Mouse (Mus musculus): Measurements from ENCODE around the gene Klk5. TPM values are rescaled to one million over a fixed set of nuclear protein-coding genes. Genes with fewer than 3 reads are reported as not detected.

The Klk5 gene
- polyA plus RNA-seq, 1 experiment from 2014 or later, result not detected

DNA sequence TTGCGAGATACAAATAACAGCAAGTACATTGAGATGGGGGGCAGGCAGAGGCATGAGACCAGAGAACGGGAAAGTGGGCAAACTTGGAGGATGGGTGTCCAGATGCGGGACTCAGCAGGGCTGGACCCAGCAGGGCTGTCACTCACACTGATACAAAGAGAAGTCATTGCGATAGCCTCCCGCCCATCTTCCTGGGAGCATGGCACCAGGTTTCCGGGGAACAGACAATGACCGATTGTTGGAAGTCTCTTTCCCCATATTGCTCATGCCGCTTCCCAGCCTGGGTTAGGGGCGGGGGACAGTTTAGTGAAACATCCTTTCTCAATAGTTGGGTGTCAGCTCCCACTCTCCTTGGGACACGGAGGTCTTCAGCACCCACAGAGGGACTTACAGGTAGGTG lies 17.6 kb upstream of the Klk5 start, which contains the start of gene Klk6:
Gene Klk6, plus strand, starts transcription at position 301 of the 400 bp plus-strand sequence.
- Histone ChIP-seq H3K9me3 (replicated peaks; ENCODE audit: control insufficient read depth, low read length, poor library complexity, severe bottlenecking) (no peaks in the 10 kb centered on the region), H3K4me1 (ENCODE audit: control insufficient read depth, insufficient read depth, low read length) (no peaks in the 10 kb centered on the region), H3K36me3 (ENCODE audit: control insufficient read depth, insufficient read depth, low read length) (no peaks in the 10 kb centered on the region), H3K4me3 (ENCODE audit: low read depth, low read length) (no peak within 1 kb of the TSS), H3K27ac (ENCODE audit: low read length) (no peak within 1 kb of the TSS), H3K9ac (ENCODE audit: low read depth, low read length) (no peak within 1 kb of the TSS), H3K4me2 (ENCODE audit: low read length) (no peak within 1 kb of the TSS), H3K27me3 (ENCODE audit: control insufficient read depth, insufficient read depth, low read depth, low read length) (no peaks in the 10 kb centered on the region)
- 76% methylated on average over 10 of the region's 10 CpGs for WGBS
- ATAC-seq, result no peak

GRCm38 (mm10) chr7:43826056-43826455 lies 15.7 kb upstream of the Klk5 start:
- Histone ChIP-seq H3K4me2 (ENCODE audit: low read length) (no peak overlapping the region), H3K27ac (ENCODE audit: low read length) (no peak overlapping the region), H3K4me1 (ENCODE audit: control insufficient read depth, insufficient read depth, low read length) (no peaks in the 10 kb centered on the region), H3K4me3 (ENCODE audit: low read depth, low read length) (no peak overlapping the region), H3K9me3 (replicated peaks; ENCODE audit: control insufficient read depth, low read length, poor library complexity, severe bottlenecking) (no peaks in the 10 kb centered on the region), H3K36me3 (ENCODE audit: control insufficient read depth, insufficient read depth, low read length) (no peaks in the 10 kb centered on the region), H3K9ac (ENCODE audit: low read depth, low read length) (no peak overlapping the region), H3K27me3 (ENCODE audit: control insufficient read depth, insufficient read depth, low read depth, low read length) (no peaks in the 10 kb centered on the region)
- WGBS, result 92% methylated on average over 5 of the region's 5 CpGs
- ATAC-seq, result no peak

DNA sequence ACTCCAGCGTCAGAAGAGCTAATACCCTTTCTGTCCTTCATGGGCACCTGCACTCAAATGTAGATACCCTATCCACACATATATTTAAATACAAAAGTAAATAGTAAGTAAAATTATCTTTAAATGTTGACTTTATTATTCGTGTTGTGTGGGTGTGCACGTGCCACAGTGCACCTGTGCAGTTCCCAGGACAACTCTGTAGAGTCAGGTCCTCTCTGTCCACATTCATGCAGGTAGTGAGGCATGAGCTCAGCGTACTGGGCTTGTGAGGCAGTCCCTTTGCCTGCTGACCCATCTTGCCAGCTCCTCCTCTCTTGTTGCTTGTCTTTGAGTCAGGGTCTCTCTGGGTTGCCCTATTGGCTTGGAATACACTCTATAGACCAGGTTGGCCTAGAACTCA lies 14.1 kb upstream of the Klk5 start:
- Histone ChIP-seq H3K9me3 (replicated peaks; ENCODE audit: control insufficient read depth, low read length, poor library complexity, severe bottlenecking) (no peaks in the 10 kb centered on the region), H3K4me2 (ENCODE audit: low read length) (no peak overlapping the region), H3K27me3 (ENCODE audit: control insufficient read depth, insufficient read depth, low read depth, low read length) (no peaks in the 10 kb centered on the region), H3K36me3 (ENCODE audit: control insufficient read depth, insufficient read depth, low read length) (no peaks in the 10 kb centered on the region), H3K4me1 (ENCODE audit: control insufficient read depth, insufficient read depth, low read length) (no peaks in the 10 kb centered on the region), H3K4me3 (ENCODE audit: low read depth, low read length) (no peak overlapping the region), H3K9ac (ENCODE audit: low read depth, low read length) (no peak overlapping the region), H3K27ac (ENCODE audit: low read length) (no peak overlapping the region)
- 81% methylated on average over 4 of the region's 4 CpGs for WGBS
- ATAC-seq, result no peak

GRCm38 (mm10) chr7:43829006-43829405 lies 12.8 kb upstream of the Klk5 start:
- Histone ChIP-seq H3K36me3 (ENCODE audit: control insufficient read depth, insufficient read depth, low read length) (no peaks in the 10 kb centered on the region), H3K4me2 (ENCODE audit: low read length) (no peak overlapping the region), H3K27me3 (ENCODE audit: control insufficient read depth, insufficient read depth, low read depth, low read length) (no peaks in the 10 kb centered on the region), H3K4me3 (ENCODE audit: low read depth, low read length) (no peak overlapping the region), H3K4me1 (ENCODE audit: control insufficient read depth, insufficient read depth, low read length) (no peaks in the 10 kb centered on the region), H3K27ac (ENCODE audit: low read length) (no peak overlapping the region), H3K9me3 (replicated peaks; ENCODE audit: control insufficient read depth, low read length, poor library complexity, severe bottlenecking) (no peaks in the 10 kb centered on the region), H3K9ac (ENCODE audit: low read depth, low read length) (no peak overlapping the region)
- WGBS, result 91% methylated on average over 8 of the region's 8 CpGs
- ATAC-seq, result no peak

DNA sequence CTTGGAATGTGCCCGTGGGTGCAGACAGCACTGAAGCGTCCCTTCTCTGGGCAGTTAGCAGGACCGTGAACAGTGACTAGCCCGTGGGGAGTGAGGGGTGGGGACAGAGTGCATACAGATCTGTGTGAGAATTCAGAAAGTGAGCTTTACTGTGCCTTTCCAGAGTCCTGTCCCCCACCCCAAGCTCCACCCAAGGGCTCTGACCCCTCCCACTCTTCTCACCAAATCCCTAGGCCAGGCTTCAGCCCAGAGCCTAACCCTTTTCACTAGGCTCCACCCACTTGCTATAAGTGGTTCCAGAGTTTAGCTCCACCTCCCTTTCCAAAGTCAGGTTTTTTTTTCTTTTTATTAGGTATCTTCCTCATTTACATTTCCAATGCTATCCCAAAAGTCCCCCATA lies 2.0 kb downstream of the Klk5 start:
- Histone ChIP-seq H3K36me3 (ENCODE audit: control insufficient read depth, insufficient read depth, low read length) (no peaks in the 10 kb centered on the region), H3K27me3 (ENCODE audit: control insufficient read depth, insufficient read depth, low read depth, low read length) (no peaks in the 10 kb centered on the region), H3K4me2 (ENCODE audit: low read length) (no peak overlapping the region), H3K4me3 (ENCODE audit: low read depth, low read length) (no peak overlapping the region), H3K9ac (ENCODE audit: low read depth, low read length) (no peak overlapping the region), H3K9me3 (replicated peaks; ENCODE audit: control insufficient read depth, low read length, poor library complexity, severe bottlenecking) (no peaks in the 10 kb centered on the region), H3K4me1 (ENCODE audit: control insufficient read depth, insufficient read depth, low read length) (no peaks in the 10 kb centered on the region), H3K27ac (ENCODE audit: low read length) (no peak overlapping the region)
- no peak for ATAC-seq
- 99% methylated on average over 4 of the region's 4 CpGs for WGBS

DNA sequence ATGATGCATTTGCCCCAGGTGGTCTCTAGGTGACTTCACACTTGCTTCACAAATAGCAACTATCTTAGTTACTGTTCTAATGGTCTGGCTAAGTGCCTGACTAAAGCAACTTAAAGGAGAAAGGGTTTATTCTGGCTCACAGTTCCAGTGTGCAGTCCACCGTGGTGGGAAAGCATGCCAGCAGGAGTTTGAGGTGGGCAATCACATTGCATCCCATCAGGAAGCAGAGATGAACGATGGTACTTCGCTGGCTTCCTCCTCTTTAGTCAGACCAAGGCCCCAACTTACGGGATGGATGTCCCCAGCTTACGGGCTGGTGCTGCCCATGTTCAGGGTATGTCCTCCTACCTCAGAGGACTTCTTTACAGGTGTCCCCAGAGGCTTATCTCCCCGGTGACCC lies 9.8 kb downstream of the Klk5 start:
- ATAC-seq, result no peak
- Histone ChIP-seq H3K27me3 (ENCODE audit: control insufficient read depth, insufficient read depth, low read depth, low read length) (no peaks in the 10 kb centered on the region), H3K4me1 (ENCODE audit: control insufficient read depth, insufficient read depth, low read length) (no peaks in the 10 kb centered on the region), H3K4me3 (ENCODE audit: low read depth, low read length) (no peak overlapping the region), H3K36me3 (ENCODE audit: control insufficient read depth, insufficient read depth, low read length) (no peaks in the 10 kb centered on the region), H3K4me2 (ENCODE audit: low read length) (no peak overlapping the region), H3K9ac (ENCODE audit: low read depth, low read length) (no peak overlapping the region), H3K9me3 (replicated peaks; ENCODE audit: control insufficient read depth, low read length, poor library complexity, severe bottlenecking) (no peaks in the 10 kb centered on the region), H3K27ac (ENCODE audit: low read length) (no peak overlapping the region)
- WGBS, result 88% methylated on average over 6 of the region's 6 CpGs

DNA sequence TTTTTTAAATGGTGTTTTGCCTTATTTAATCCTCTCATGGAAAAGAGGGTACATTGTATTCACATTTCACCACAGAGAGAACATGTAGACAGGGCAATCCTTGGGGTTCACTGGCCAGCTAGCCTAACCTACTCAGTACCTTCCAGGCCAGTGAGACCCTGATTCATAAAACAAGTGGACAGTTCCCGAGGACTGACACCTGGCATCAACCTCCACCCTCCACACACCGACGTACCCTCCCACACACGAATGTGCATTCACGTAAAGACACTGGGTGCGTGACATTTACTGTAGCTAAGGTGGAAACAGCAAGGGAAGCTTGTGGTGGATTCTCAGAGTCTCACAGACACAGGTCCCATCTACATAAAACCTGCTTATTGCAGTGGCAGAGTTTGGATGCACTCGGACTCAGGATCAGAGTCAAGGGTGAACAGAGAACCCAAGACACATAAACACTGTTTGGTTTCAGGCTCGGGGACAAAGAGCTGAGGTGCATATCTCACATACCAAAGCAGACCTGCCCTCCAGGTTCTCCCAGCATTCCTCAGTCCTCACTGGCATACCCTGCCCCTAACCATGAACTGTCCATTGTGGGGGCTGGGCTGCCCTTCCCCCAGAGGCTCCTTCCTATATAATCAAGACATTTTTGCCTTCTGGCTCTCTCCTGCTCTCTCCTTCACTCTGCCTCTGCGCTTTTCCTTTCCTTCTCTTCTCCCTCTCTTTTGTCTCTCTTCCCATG lies 13.0 kb downstream of the Klk5 start:
- Histone ChIP-seq H3K4me3 (ENCODE audit: low read depth, low read length) (no peak overlapping the region), H3K9ac (ENCODE audit: low read depth, low read length) (no peak overlapping the region), H3K4me1 (ENCODE audit: control insufficient read depth, insufficient read depth, low read length) (no peaks in the 10 kb centered on the region), H3K9me3 (replicated peaks; ENCODE audit: control insufficient read depth, low read length, poor library complexity, severe bottlenecking) (no peaks in the 10 kb centered on the region), H3K4me2 (ENCODE audit: low read length) (no peak overlapping the region), H3K27me3 (ENCODE audit: control insufficient read depth, insufficient read depth, low read depth, low read length) (no peaks in the 10 kb centered on the region), H3K36me3 (ENCODE audit: control insufficient read depth, insufficient read depth, low read length) (no peaks in the 10 kb centered on the region), H3K27ac (ENCODE audit: low read length) (no peak overlapping the region)
- no peak for ATAC-seq
- WGBS, result 83% methylated on average over 9 of the region's 9 CpGs

DNA sequence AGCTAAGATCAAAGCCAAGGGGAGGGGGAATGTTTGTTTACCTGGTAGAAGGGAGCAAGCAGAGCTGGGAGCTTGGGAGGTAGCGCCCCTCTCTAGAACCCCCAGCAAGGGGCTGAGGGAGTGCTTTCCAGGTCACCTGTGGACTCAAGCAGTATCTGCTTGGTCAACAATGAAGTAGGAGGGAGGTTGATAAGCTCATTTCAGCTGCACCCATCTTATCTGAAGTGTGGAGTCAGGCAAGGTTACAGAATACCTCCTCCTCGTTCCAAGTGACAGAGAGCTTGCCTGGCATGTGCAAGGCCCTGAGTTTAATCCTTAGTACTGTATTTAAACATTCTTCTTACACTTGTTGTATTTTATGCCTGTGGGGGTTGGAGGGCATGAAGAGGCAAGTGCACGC lies 13.9 kb downstream of the Klk5 start:
- H3K27me3 ChIP-seq (ENCODE audit: control insufficient read depth, insufficient read depth, low read depth, low read length), result no peaks in the 10 kb centered on the region
- 77% methylated on average over 3 of the region's 3 CpGs for WGBS
- no peaks in the 10 kb centered on the region for H3K36me3 ChIP-seq (ENCODE audit: control insufficient read depth, insufficient read depth, low read length)
- no peak overlapping the region for H3K4me3 ChIP-seq (ENCODE audit: low read depth, low read length)
- no peak for ATAC-seq
- no peaks in the 10 kb centered on the region for H3K4me1 ChIP-seq (ENCODE audit: control insufficient read depth, insufficient read depth, low read length)
- H3K9me3 ChIP-seq (replicated peaks; ENCODE audit: control insufficient read depth, low read length, poor library complexity, severe bottlenecking), result no peaks in the 10 kb centered on the region
- H3K4me2 ChIP-seq (ENCODE audit: low read length), result no peak overlapping the region
- H3K9ac ChIP-seq (ENCODE audit: low read depth, low read length), result no peak overlapping the region
- no peak overlapping the region for H3K27ac ChIP-seq (ENCODE audit: low read length)

GRCm38 (mm10) chr7:43856307-43856706 lies 14.5 kb downstream of the Klk5 start:
- Histone ChIP-seq H3K9ac (ENCODE audit: low read depth, low read length) (no peak overlapping the region), H3K36me3 (ENCODE audit: control insufficient read depth, insufficient read depth, low read length) (no peaks in the 10 kb centered on the region), H3K4me1 (ENCODE audit: control insufficient read depth, insufficient read depth, low read length) (no peaks in the 10 kb centered on the region), H3K4me3 (ENCODE audit: low read depth, low read length) (no peak overlapping the region), H3K27ac (ENCODE audit: low read length) (no peak overlapping the region), H3K9me3 (replicated peaks; ENCODE audit: control insufficient read depth, low read length, poor library complexity, severe bottlenecking) (no peaks in the 10 kb centered on the region), H3K27me3 (ENCODE audit: control insufficient read depth, insufficient read depth, low read depth, low read length) (no peaks in the 10 kb centered on the region), H3K4me2 (ENCODE audit: low read length) (no peak overlapping the region)
- ATAC-seq, result no peak
- 80% methylated on average over 7 of the region's 7 CpGs for WGBS
